Mouse (Mus musculus): ENCODE measurements at regions not wholly inside any gene's neighbourhood (a gene's known extent, or its start where the extent isn't known, plus 50 kb on each side); places are given as distances from the start of the nearest gene placed in this dataset.

GRCm38 (mm10) chr12:27508226-27508560 lies 165.8 kb upstream of the Sox11 start:
- Histone ChIP-seq H3K9ac (no peak overlapping the region), H3K27ac (no peak overlapping the region), H3K27me3 (no peaks in the 10 kb centered on the region), H3K4me1 (peaks cover 5% of the 10 kb centered on the region), H3K9me3 (no peaks in the 10 kb centered on the region), H3K36me3 (no peaks in the 10 kb centered on the region), H3K4me3 (no peak overlapping the region), H3K4me2 (no peak overlapping the region)
- ATAC-seq (ENCODE audit: insufficient number of reproducible peaks, insufficient read depth, low FRiP score, low TSS enrichment, low read depth), result no peak

GRCm38 (mm10) chr12:27507523-27508225 lies 165.3 kb upstream of the Sox11 start:
- no peak for ATAC-seq (ENCODE audit: insufficient number of reproducible peaks, insufficient read depth, low FRiP score, low TSS enrichment, low read depth)
- H3K4me3 ChIP-seq, result no peak overlapping the region
- H3K36me3 ChIP-seq, result no peaks in the 10 kb centered on the region
- H3K27me3 ChIP-seq, result no peaks in the 10 kb centered on the region
- no peak overlapping the region for H3K27ac ChIP-seq
- WGBS, result 67% methylated on average over 5 of the region's 5 CpGs
- H3K4me2 ChIP-seq, result no peak overlapping the region
- H3K4me1 ChIP-seq, result peaks cover 10% of the 10 kb centered on the region
- H3K9me3 ChIP-seq, result no peaks in the 10 kb centered on the region
- no peak overlapping the region for H3K9ac ChIP-seq

- H3K4me2 ChIP-seq, result no peak overlapping the region
- no peak for ATAC-seq (ENCODE audit: insufficient number of reproducible peaks, insufficient read depth, low FRiP score, low TSS enrichment, low read depth)
- 15% methylated on average over 6 of the region's 6 CpGs for WGBS
- H3K36me3 ChIP-seq, result no peaks in the 10 kb centered on the region
- no peaks in the 10 kb centered on the region for H3K27me3 ChIP-seq
- no peak overlapping the region for H3K4me3 ChIP-seq
- H3K4me1 ChIP-seq, result peaks cover 23% of the 10 kb centered on the region
- H3K9ac ChIP-seq, result no peak overlapping the region
- peak overlapping the region; percentile 62; the same call in 1 of the 2 replicates for H3K27ac ChIP-seq
- no peaks in the 10 kb centered on the region for H3K9me3 ChIP-seq
Observed at GRCm38 (mm10) chr12:27502716-27503486, 160.5 kb upstream of the Sox11 start.

- Histone ChIP-seq H3K27me3 (no peaks in the 10 kb centered on the region), H3K4me1 (peaks cover 23% of the 10 kb centered on the region), H3K9me3 (no peaks in the 10 kb centered on the region), H3K4me3 (no peak overlapping the region), H3K4me2 (no peak overlapping the region), H3K9ac (no peak overlapping the region), H3K27ac (no peak overlapping the region), H3K36me3 (no peaks in the 10 kb centered on the region)
- ATAC-seq (ENCODE audit: insufficient number of reproducible peaks, insufficient read depth, low FRiP score, low TSS enrichment, low read depth), result no peak
- 18% methylated on average over 5 of the region's 5 CpGs for WGBS
Observed at GRCm38 (mm10) chr12:27500516-27500915, 158.1 kb upstream of the Sox11 start.

- no peaks in the 10 kb centered on the region for H3K36me3 ChIP-seq
- WGBS, result 58% methylated on average over 2 of the region's 2 CpGs
- ATAC-seq (ENCODE audit: insufficient number of reproducible peaks, insufficient read depth, low FRiP score, low TSS enrichment, low read depth), result no peak
Observed at GRCm38 (mm10) chr12:27499276-27499675, 156.9 kb upstream of the Sox11 start.

GRCm38 (mm10) chr12:27496826-27497557 lies 154.6 kb upstream of the Sox11 start:
- ATAC-seq (ENCODE audit: insufficient number of reproducible peaks, insufficient read depth, low FRiP score, low TSS enrichment, low read depth), result no peak
- no peak overlapping the region for H3K9ac ChIP-seq
- 55% methylated on average over 6 of the region's 6 CpGs for WGBS
- H3K36me3 ChIP-seq, result no peaks in the 10 kb centered on the region
- no peaks in the 10 kb centered on the region for H3K27me3 ChIP-seq
- no peaks in the 10 kb centered on the region for H3K9me3 ChIP-seq
- peaks cover 15% of the 10 kb centered on the region for H3K4me1 ChIP-seq
- H3K4me3 ChIP-seq, result no peak overlapping the region
- no peak overlapping the region for H3K27ac ChIP-seq
- H3K4me2 ChIP-seq, result no peak overlapping the region

More at GRCm38 (mm10) chr12:27499276-27499675, 156.9 kb upstream of the Sox11 start:
- Histone ChIP-seq H3K4me3 (no peak overlapping the region), H3K4me2 (no peak overlapping the region), H3K9ac (no peak overlapping the region), H3K27me3 (no peaks in the 10 kb centered on the region), H3K9me3 (no peaks in the 10 kb centered on the region), H3K4me1 (peaks cover 23% of the 10 kb centered on the region), H3K27ac (no peak overlapping the region)

- H3K4me3 ChIP-seq, result no peak overlapping the region
- no peak overlapping the region for H3K27ac ChIP-seq
- H3K4me1 ChIP-seq, result peaks cover 9% of the 10 kb centered on the region
- H3K36me3 ChIP-seq, result no peaks in the 10 kb centered on the region
- WGBS, result 24% methylated on average over 2 of the region's 2 CpGs
- H3K27me3 ChIP-seq, result no peaks in the 10 kb centered on the region
- no peaks in the 10 kb centered on the region for H3K9me3 ChIP-seq
- no peak overlapping the region for H3K4me2 ChIP-seq
- ATAC-seq (ENCODE audit: insufficient number of reproducible peaks, insufficient read depth, low FRiP score, low TSS enrichment, low read depth), result no peak
- no peak overlapping the region for H3K9ac ChIP-seq
Observed at GRCm38 (mm10) chr12:27492270-27492669, 149.9 kb upstream of the Sox11 start.

- no peaks in the 10 kb centered on the region for H3K36me3 ChIP-seq
- no peak overlapping the region for H3K4me3 ChIP-seq
- no peak overlapping the region for H3K4me2 ChIP-seq
- H3K4me1 ChIP-seq, result peaks cover 21% of the 10 kb centered on the region
- H3K27ac ChIP-seq, result no peak overlapping the region
- H3K9ac ChIP-seq, result no peak overlapping the region
- H3K9me3 ChIP-seq, result no peaks in the 10 kb centered on the region
- no peaks in the 10 kb centered on the region for H3K27me3 ChIP-seq
- no peak for ATAC-seq (ENCODE audit: insufficient number of reproducible peaks, insufficient read depth, low FRiP score, low TSS enrichment, low read depth)
Observed at GRCm38 (mm10) chr12:27481230-27481629, 138.9 kb upstream of the Sox11 start.

GRCm38 (mm10) chr12:27479601-27480001 lies 137.2 kb upstream of the Sox11 start:
- Histone ChIP-seq H3K9me3 (no peaks in the 10 kb centered on the region), H3K4me2 (no peak overlapping the region), H3K27me3 (no peaks in the 10 kb centered on the region), H3K36me3 (no peaks in the 10 kb centered on the region), H3K4me1 (peaks cover 26% of the 10 kb centered on the region), H3K9ac (no peak overlapping the region), H3K27ac (no peak overlapping the region), H3K4me3 (no peak overlapping the region)
- WGBS, result 78% methylated on average over 7 of the region's 7 CpGs
- no peak for ATAC-seq (ENCODE audit: insufficient number of reproducible peaks, insufficient read depth, low FRiP score, low TSS enrichment, low read depth)

- ATAC-seq (ENCODE audit: insufficient number of reproducible peaks, insufficient read depth, low FRiP score, low TSS enrichment, low read depth), result no peak
- Histone ChIP-seq H3K4me3 (no peak overlapping the region), H3K4me2 (no peak overlapping the region), H3K9me3 (no peaks in the 10 kb centered on the region), H3K27ac (no peak overlapping the region), H3K27me3 (no peaks in the 10 kb centered on the region), H3K9ac (no peak overlapping the region), H3K36me3 (no peaks in the 10 kb centered on the region), H3K4me1 (peaks cover 29% of the 10 kb centered on the region)
- WGBS, result 36% methylated on average over 4 of the region's 4 CpGs
Observed at GRCm38 (mm10) chr12:27474631-27475030, 132.3 kb upstream of the Sox11 start.

- Histone ChIP-seq H3K4me3 (no peak overlapping the region), H3K36me3 (no peaks in the 10 kb centered on the region), H3K4me1 (peaks cover 29% of the 10 kb centered on the region), H3K9ac (no peak overlapping the region), H3K27me3 (no peaks in the 10 kb centered on the region), H3K9me3 (no peaks in the 10 kb centered on the region), H3K4me2 (no peak overlapping the region), H3K27ac (no peak overlapping the region)
- WGBS, result 27% methylated on average over 5 of the region's 5 CpGs
- ATAC-seq (ENCODE audit: insufficient number of reproducible peaks, insufficient read depth, low FRiP score, low TSS enrichment, low read depth), result no peak
Observed at GRCm38 (mm10) chr12:27471557-27471956, 129.2 kb upstream of the Sox11 start.

GRCm38 (mm10) chr12:27470346-27470745 lies 128.0 kb upstream of the Sox11 start:
- peak overlapping the region; percentile 23; the same call in 1 of the 2 replicates for H3K27ac ChIP-seq
- no peak for ATAC-seq (ENCODE audit: insufficient number of reproducible peaks, insufficient read depth, low FRiP score, low TSS enrichment, low read depth)
- H3K9ac ChIP-seq, result no peak overlapping the region
- H3K4me3 ChIP-seq, result no peak overlapping the region
- H3K36me3 ChIP-seq, result no peaks in the 10 kb centered on the region
- no peaks in the 10 kb centered on the region for H3K9me3 ChIP-seq
- H3K4me2 ChIP-seq, result no peak overlapping the region
- H3K27me3 ChIP-seq, result no peaks in the 10 kb centered on the region
- H3K4me1 ChIP-seq, result peaks cover 40% of the 10 kb centered on the region

All from embryonic facial prominence, embryonic 13.5 days (tissue).